Mouse (Mus musculus) urinary bladder, postnatal 0 days (tissue): ENCODE measurements around the gene Stn1. TPM values are rescaled to one million over a fixed set of nuclear protein-coding genes. Genes with fewer than 3 reads are reported as not detected.

ENCODE experiments used
- polyA plus RNA-seq: library from polyadenylated mRNA; unstranded; fragments of >200 nt; fragmentation: Nextera tagmentation; extraction: Ambion mirVana; gene quantifications from 2 replicates; pipeline ENCODE4 v1.2.1, GENCODE M21; 2015

Stn1 gene
- 21.5 and 25.1 TPM in 2 replicates for polyA plus RNA-seq

DNA sequence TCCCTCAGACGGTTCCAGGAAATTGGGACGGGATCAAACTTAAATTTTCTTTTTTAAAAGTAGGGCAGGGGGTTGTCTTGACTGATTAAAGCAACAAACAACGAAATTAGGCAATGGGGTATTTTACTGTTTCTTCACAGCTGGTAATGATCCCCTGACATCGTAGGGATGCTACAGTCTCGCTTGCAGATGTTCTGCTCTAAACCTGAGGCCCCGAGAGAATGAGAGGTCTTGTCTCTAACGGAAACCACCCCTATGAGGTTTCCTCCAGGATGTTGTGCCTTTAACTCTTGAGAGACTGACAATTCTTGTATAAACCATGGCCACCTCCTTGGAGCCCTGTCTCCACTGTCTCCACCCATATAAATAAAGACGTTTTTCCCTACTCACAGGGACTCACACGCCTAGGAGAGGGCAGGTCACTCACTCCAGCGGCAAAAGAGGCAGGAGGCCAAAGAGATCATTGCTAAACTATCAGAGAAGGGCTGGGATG is at the start of gene Stn1:
TSS of gene Stn1 (minus strand) at position 208 of the 493 bp plus-strand sequence.

GRCm38 (mm10) chr19:47579225-47579787 is 42.0 kb upstream of the Stn1 start, which contains the start of gene Slk:
Gene Slk (plus strand): TSS chr19:47579678.

DNA sequence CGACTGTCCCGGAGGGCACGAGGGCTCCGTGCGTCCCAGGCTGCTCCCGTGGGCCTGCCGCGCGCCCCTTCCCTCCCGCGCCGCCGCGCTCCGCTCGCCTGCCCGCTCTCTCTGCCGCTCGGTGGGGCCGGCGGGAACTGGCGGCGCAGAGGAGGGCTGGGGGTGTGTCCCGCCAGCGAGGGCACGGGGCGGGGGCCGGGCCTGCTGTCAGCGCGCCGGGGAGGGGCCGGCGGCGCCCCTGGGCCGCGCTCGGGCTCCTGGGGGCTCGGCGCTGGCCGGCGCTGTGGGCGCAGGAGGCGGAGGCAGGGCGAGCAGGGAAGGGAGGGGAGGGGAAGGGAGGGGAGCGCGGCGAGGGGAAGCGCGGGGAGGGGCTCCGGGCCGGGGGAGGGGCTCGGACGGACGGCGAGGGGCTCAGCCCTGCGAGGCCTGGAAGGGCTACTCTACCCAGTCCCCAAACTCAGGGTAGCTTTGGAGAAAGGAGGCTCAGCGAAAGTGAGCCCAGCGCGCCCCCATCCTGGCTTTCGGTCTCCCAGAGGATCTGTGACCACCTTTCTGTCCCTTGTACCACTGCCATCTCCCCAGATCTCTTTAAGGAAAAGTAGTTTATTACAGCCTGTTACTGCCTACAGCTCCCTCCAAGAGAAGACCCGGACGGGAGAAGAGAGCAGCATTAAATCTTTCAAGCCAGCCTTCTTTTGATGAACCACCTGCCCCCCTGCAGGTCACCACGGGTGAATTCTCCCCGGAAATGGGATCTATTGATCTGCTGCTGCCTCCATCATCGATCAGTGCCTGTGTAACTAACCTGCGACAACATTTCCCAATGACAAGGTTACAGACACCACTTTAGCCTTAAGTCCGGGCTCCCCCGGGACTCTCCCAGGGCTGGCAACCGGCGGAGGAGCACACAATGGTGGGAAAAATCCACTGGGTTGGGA is 72.7 kb downstream of the Stn1 start, which contains the start of gene Sh3pxd2a:
TSS of gene Sh3pxd2a (minus strand) at position 98 of the 938 bp plus-strand sequence.

Other genes with a start within 250 kb of the Stn1 start
- gene Sh3pxd2a, start 73.1 kb downstream of the Stn1 start, polyA plus RNA-seq: 4.0 and 4.5 TPM in 2 replicates
- 8.2 and 10.4 TPM in 2 replicates for gene Slk, start 42.2 kb upstream of the Stn1 start, polyA plus RNA-seq
- 6.3 and 7.1 TPM in 2 replicates for gene Col17a1, start 154.6 kb upstream of the Stn1 start, polyA plus RNA-seq
- gene Sfr1, start 194.2 kb upstream of the Stn1 start, polyA plus RNA-seq: 208 and 242 TPM in 2 replicates